Mouse (Mus musculus): ENCODE measurements around the gene Rps21.

DNA sequence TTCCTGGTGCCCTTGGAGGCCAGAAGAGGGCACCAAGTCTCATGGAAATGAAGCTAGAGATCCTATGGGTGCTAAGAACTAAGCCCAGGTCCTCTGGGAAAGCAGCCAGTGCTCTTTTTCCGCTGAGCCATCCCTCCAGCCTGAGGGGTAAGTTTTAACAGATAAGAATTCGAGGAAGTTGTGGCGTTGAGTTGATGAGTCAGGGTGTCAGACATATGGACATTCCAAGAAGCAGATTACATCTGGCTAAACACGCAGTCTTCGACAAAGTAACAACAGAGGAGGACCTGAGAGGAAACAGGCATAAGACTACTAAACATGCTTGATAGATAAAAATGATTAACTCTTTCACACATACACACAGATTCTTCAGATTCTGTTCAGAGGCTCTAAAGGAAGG, 18.6 kb upstream of the Rps21 start:
- TF ChIP-seq POLR2A (IDR thresholded peaks at IDR 0.05; ENCODE audit: control insufficient read depth, low read depth, low read length), result no peak
- no peak for TF ChIP-seq CTCF (IDR thresholded peaks at IDR 0.05; ENCODE audit: control insufficient read depth, insufficient read depth, insufficient replicate concordance, low read depth, low read length)

Data from testis, adult 2 months (tissue).